Mouse (Mus musculus): ENCODE results near the gene Sez6l.

Sez6l gene

DNA sequence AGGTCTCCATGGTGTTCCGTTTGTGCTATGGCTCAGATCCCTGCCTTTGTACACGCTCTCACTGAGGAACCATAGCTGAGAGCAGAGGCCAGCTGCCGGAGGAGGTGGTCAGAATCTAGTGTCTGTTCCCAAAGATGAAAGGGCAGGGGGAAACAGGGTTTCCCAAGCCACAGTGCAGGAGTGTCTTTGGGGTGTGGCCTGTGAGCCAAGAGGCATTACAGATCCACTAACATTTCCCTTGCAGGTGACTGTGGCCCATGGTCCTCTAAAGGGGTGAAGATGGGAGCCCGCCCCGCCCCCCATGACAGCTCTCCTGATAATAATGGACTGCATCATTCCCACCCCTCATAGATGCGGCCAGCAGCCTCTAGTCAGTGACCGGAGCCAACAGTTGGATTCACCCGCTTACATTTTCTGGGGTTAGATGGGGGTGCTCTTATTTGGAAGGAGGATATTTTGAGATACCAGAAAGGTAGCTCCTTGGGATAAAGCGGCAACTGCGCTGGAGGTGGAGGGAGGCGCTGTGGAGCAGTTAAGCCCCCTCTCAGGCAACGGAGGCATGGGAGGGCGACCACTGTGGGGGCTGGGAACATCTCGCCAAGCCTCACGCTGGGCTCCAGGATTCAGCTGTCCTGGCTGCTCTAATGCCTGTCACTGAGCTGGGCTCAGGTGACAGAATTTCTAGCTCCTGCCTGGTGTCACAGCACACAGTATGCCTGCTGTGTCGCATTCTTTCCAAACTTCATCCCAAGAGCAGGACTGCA, 43.5 kb downstream of the Sez6l start:
- DNase-seq = peak in 1 of 2 experiments; percentile 62

DNA sequence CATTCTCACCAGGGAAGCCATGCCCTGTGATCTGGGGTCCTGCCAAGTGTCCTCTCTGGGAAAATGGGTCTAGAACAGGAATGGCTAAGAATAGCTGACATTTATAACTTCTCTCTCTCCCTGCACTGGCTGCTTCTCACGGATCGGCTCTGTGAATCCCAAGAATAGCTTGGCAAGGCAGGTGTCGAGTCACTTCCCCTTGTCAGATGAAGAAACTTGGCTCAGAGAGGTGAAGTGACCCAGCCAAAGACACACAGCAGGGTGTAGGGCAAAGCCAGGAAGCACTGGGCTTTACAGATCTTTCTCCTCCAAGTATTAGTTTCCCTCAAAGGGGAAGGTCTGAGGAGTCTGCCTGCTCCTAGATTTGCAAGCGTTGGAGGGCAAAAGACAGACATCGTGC, 44.1 kb downstream of the Sez6l start:
- DNase-seq = peak; percentile 78 to 85

- peak; percentile 52 to 70 for DNase-seq
Measured at GRCm38 (mm10) chr5:112532210-112532609, 44.8 kb downstream of the Sez6l start.

GRCm38 (mm10) chr5:112531111-112531510, 45.9 kb downstream of the Sez6l start:
- DNase-seq = no peak

- peak; percentile 80 to 81 for DNase-seq
Measured at GRCm38 (mm10) chr5:112526936-112527335, 50.0 kb downstream of the Sez6l start.

DNA sequence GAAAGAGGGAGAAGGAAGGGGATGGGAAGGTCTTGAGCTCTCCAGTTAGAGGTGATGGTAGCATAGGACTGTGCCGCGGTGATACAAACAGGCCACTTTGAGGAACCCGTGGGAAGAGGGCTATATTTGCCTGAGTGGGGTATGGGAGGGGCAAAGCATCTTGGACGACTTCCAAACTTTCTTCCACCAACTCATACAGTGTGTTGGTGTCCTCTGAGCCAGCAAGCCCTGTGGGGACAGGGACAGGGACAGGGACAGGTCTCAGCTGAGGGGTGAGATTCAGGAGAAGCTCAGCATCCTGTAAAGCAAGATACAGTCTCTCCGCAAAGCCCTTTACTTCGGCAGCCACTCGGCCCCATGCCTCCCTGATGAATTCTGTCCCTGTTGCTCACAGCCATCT, 50.5 kb downstream of the Sez6l start:
- no peak for DNase-seq

DNA sequence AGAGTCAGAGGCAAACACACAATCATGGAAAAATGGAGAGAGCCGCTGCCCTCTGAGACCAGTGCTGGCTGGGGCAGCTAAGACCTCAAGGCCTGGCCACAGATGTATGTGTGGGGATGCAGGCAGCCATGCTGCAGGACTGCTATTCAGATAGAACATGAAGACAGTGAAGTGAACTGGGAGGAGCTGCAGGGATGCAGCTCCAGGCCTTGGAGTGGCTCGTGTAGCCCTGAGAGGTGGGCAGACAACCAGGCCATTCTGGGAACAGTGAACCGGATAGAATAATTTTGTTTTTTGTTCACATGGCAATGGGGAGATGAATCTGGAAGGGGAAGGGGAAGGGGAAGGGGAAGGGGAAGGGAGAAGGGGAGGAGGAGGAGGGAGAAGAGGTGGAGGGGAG, 51.0 kb downstream of the Sez6l start:
- DNase-seq = no peak

DNA sequence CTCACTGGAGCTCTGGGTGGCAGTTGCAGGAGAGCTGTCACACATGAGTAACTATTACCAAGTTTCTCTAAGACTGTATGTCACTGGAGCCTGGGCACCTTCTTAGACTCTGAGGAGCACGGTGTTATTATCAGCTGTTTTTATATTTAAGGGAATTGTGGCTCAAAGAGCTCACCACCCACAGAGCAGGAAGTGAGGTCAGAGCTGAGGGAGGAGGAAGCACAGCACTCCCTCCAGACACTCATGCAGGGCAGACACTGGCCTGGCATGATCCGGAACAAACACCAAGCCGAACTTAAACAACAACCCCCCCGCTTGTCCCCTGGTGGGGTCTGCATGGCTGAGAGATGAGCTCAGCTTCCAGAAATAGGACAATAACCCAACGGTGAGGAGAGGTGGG, 51.7 kb downstream of the Sez6l start:
- no peak for DNase-seq

DNA sequence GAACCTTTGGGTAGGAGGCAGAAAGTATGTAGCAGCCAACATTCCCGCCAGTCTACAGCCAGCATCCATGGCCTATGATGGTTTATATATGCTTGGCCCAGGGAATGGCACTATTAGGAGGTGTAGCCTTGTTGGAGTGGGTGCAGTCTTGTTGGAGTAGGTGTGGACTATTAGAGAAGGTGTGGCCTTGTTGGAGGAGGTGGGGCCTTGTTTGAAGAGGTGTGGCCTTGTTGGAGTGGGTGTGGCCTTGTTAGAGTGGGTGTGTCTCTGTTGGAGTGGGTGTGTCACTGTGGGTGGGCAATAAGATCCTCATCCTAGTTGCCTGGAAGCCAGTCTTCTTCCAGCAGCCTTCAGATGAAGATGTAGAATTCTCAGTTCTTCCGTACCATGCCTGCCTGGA, 53.2 kb downstream of the Sez6l start:
- no peak for DNase-seq

- DNase-seq = no peak
Measured at GRCm38 (mm10) chr5:112523331-112523730, 53.7 kb downstream of the Sez6l start.

DNA sequence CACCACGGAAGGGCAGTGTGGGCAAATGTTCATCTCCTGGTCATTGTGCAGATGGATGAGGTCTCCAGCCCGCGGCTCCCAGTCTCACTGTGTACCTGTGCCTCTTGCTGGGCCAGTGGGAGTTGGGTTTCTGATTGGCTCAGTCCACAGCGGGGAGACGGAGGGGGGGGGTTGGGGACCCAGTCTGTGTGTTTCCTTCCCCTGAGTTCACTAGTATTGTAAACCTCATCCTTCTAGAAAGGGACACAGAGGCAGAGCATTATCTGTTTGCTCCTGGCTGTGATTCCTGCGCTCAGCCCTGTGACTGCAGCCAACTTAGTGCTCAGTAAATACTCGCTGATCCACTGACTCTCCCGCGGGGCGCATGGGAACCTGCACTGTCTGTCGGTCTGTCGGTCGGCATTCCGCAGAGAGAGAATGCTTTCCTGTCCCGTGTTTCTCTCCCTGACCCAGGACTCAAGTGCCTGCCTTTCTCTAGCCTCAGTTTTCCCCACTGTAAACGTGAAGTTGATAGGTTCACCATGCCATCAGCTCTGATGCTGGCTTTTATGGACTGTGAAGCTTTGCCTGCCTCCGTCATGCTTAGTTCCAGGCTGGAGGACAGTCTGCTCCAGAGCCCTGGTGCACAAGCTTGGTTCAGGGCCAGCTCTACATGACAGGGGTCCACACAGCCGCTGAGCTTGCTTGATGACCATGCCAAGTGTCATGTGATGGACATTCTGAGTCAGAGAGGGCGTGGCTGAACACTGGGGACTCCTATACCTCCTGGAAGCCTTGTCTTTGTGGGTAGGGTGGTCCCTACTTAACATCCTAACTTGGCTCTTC, 55.1 kb downstream of the Sez6l start:
- peak in 1 of 2 experiments; percentile 68 for DNase-seq

- no peak for DNase-seq
Measured at GRCm38 (mm10) chr5:112520826-112521702, 55.9 kb downstream of the Sez6l start.

DNA sequence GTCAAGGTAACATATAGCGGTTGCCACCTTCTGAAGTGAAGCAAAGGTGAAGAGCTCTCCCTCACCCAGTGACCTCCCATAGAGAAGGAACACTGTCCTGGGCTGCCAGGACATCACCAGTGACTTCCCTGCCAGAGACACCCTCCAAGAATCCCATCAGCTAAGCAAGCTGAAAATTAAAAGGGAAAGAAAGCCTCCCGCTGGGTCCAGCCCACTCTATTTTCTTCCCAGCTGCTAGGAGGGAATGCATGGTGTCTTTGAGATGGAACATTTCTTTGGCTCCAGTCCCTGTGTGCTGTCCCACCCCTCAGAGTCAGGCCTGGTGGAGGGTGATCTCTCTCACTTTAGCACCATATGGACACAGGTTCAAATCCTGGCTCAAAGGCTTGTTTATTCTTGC, 58.2 kb downstream of the Sez6l start:
- no peak for DNase-seq

GRCm38 (mm10) chr5:112517454-112517853, 59.5 kb downstream of the Sez6l start:
- DNase-seq = no peak

DNA sequence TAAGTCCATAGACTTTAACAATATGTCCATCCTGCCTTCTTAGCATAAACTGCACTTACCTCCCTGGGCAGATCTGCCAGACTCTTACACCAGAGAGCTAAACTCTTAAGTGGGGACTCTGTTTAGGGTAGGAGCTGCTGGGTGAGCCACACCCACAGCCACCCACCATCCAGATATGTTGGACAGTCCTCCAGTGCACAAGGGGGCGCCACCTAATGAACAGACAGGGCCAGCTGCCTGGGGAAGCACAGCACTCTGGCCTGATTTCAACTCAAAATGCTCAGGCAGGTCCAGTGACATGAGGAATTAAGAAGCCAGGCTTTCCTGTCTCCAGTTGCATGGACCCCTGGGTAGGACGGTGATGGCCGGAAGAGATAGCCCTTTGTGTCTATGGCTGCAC, 60.5 kb downstream of the Sez6l start:
- no peak for DNase-seq

DNA sequence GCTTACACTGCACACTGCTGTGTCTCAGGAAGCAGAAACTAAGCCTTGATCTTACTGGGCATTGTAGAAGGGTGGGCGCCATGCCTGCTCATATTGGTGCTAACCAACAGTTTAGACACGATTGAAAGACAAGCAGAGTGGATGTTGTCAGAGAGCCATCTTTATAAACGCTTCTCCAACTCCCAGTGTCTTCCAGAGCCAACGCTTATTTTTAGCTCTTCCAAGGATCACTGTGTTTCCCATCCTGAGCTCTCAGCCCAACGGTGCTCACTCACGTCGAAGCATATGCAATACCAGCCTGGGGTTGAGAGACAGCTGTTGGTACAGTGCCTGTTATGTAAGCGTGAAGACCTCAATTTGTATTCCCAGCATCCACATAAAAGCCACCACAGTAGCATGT, 66.6 kb downstream of the Sez6l start:
- DNase-seq = no peak

- no peak for DNase-seq
Measured at GRCm38 (mm10) chr5:112509916-112510315, 67.1 kb downstream of the Sez6l start.

DNA sequence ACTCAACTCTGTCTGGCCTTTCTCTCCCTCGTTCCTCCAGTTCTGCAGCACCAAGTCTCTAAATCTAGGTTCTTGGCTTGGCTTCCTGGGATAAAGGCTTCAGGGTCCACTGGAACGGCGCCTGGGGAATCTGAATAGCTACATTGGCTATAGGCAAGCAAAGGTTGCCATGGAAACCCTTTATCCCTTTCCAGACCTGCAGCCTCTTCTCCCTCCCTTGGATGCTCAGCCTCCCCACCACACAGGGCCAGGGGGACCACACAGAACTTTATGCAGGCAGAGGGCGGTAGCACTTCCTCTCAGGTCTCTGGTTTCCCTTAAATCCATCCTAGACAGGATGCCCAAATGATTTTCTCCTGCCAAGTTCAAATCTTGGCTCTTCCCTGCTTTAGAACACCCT, 71.4 kb downstream of the Sez6l start:
- DNase-seq = no peak

DNA sequence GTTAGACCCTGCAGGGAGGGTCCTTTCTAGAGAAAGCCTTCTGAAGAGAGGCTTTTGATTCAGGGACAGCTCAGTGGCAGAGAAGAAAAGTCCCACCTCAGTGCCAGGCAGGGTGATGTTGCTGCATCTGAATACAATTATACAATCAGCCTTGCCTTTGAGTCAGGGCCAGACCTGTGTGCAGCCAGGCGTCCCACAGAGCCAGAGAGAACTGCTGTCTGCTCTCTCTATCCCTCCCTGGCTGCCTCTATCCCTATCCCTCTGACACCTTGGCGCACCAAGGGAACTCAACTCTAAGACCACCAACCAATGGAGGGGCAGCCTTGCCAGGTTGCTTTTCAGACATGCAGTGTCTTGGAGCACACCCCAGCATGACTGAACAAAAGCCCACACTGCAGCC, 75.6 kb downstream of the Sez6l start:
- DNase-seq = peak; percentile 68 to 75

- DNase-seq = no peak
Measured at GRCm38 (mm10) chr5:112499918-112500682, 76.9 kb downstream of the Sez6l start.

GRCm38 (mm10) chr5:112498921-112499917, 77.8 kb downstream of the Sez6l start:
- no peak for DNase-seq
